In genomic region chr9:96056417-96057223, GRCm38 (mm10) we compare ENCODE assay signal across 18 mouse cellular contexts.
A peak's percentile ranks its signal among the peaks of the same experiment; 100 is the strongest.
DNase-seq lines count a peak whose midpoint lies in the region; ATAC-seq and TF ChIP-seq lines count a peak whose summit lies in the region.
"Had no signal": no experiment of that assay in that cellular context is flagged by ENCODE, and none has a peak within 500 bp of the region (broad histone marks: within the 10 kb centered on the region; RNA-seq: fewer than 3 reads in every experiment).

No protein-coding gene starts in this region.

- H3K4me2 ChIP-seq in embryonic facial prominence, embryonic 14.5 days (ENCODE audit: low read depth, low read length), result no peak overlapping the region
- H3K4me2 ChIP-seq: embryonic facial prominence, embryonic 15.5 days; forebrain, embryonic 15.5 days; liver, embryonic 12.5 days; midbrain, embryonic 13.5 days had no signal

- H3K4me1 ChIP-seq in embryonic facial prominence, embryonic 14.5 days (ENCODE audit: control insufficient read depth, insufficient read depth, low read length), result no peaks in the 10 kb centered on the region
- no peaks in the 10 kb centered on the region for H3K4me1 ChIP-seq in embryonic facial prominence, embryonic 10.5 days
- H3K4me1 ChIP-seq in G1E (ENCODE audit: insufficient read depth, low read depth, low read length), result no peaks in the 10 kb centered on the region
- no peaks in the 10 kb centered on the region; the same call in 1 of the 2 replicates for H3K4me1 ChIP-seq in embryonic fibroblast, embryonic 13.5 days (ENCODE audit: control insufficient read depth, insufficient read depth, low read length)
- H3K4me1 ChIP-seq: embryonic facial prominence, embryonic 15.5 days; forebrain, embryonic 15.5 days; liver, embryonic 12.5 days; midbrain, embryonic 13.5 days had no signal

- no peak for TF ChIP-seq POLR2A in embryonic fibroblast, embryonic 13.5 days (IDR thresholded peaks at IDR 0.05; ENCODE audit: low read depth, low read length)

- intact Hi-C loops in left cerebral cortex, postnatal 4 days (cut with DNase I), result no loop called here

- peak; percentile 23 for DNase-seq in embryonic facial prominence, embryonic 14.5 days (ENCODE audit: low spot score)
- no peak for DNase-seq in embryonic facial prominence, embryonic 10.5 days (ENCODE audit: low spot score)
- peak; percentile 12 for DNase-seq in G1E (ENCODE audit: low spot score)
- peak; percentile 36 to 53 for DNase-seq in kidney, postnatal 4 days
- no peak for DNase-seq in urinary bladder, adult 18-20 months (ENCODE audit: low spot score in 2 of 2)
- no peak for DNase-seq in left cerebral cortex, postnatal 4 days
- DNase-seq in ovary, postnatal 10 days (ENCODE audit: low spot score), result no peak
- DNase-seq: adrenal gland, adult 8-10 months; cerebellum, postnatal 10 days; gastrocnemius, adult 2 months; heart, postnatal 14 days; layer of hippocampus, adult 9-11 months; thymus, postnatal 25 days had no signal

- no peak overlapping the region for H3K4me3 ChIP-seq in embryonic facial prominence, embryonic 14.5 days (ENCODE audit: low read depth, low read length)
- no peak overlapping the region for H3K4me3 ChIP-seq in embryonic facial prominence, embryonic 10.5 days
- H3K4me3 ChIP-seq in G1E (ENCODE audit: low read depth, low read length), result no peak overlapping the region
- no peak overlapping the region for H3K4me3 ChIP-seq in embryonic fibroblast, embryonic 13.5 days (ENCODE audit: insufficient read depth, low read length)
- H3K4me3 ChIP-seq: embryonic facial prominence, embryonic 15.5 days; forebrain, embryonic 15.5 days; gastrocnemius, adult 2 months; liver, embryonic 12.5 days; midbrain, embryonic 13.5 days had no signal

- no peak overlapping the region for H3K9ac ChIP-seq in embryonic facial prominence, embryonic 14.5 days (ENCODE audit: low read depth, low read length)
- H3K9ac ChIP-seq: embryonic facial prominence, embryonic 15.5 days; forebrain, embryonic 15.5 days; liver, embryonic 12.5 days; midbrain, embryonic 13.5 days had no signal

- ATAC-seq in embryonic facial prominence, embryonic 14.5 days (ENCODE audit: low read depth), result no peak
- ATAC-seq in G1E (ENCODE audit: extremely low read depth, insufficient number of reproducible peaks, low FRiP score, poor library complexity, severe bottlenecking), result no peak
- ATAC-seq: forebrain, embryonic 15.5 days; liver, embryonic 12.5 days; midbrain, embryonic 13.5 days had no signal

- H3K9me3 ChIP-seq in embryonic facial prominence, embryonic 14.5 days (ENCODE audit: control insufficient read depth, low read length), result peaks cover 6% of the 10 kb centered on the region; the same call in 1 of the 2 replicates
- H3K9me3 ChIP-seq in embryonic facial prominence, embryonic 10.5 days, result peaks cover 4% of the 10 kb centered on the region; the same call in 1 of the 2 replicates
- no peaks in the 10 kb centered on the region for H3K9me3 ChIP-seq in G1E (replicated peaks)
- H3K9me3 ChIP-seq: embryonic facial prominence, embryonic 15.5 days; forebrain, embryonic 15.5 days; liver, embryonic 12.5 days; midbrain, embryonic 13.5 days had no signal

- peaks cover 64% of the 10 kb centered on the region for H3K36me3 ChIP-seq in embryonic facial prominence, embryonic 14.5 days (ENCODE audit: control insufficient read depth, insufficient read depth, low read length)
- H3K36me3 ChIP-seq in embryonic facial prominence, embryonic 10.5 days (replicated peaks), result peaks cover 73% of the 10 kb centered on the region
- H3K36me3 ChIP-seq in G1E (replicated peaks), result peaks cover 58% of the 10 kb centered on the region

- no peak for TF ChIP-seq CTCF in G1E (IDR thresholded peaks at IDR 0.05; ENCODE audit: low read depth, low read length)
- no peak for TF ChIP-seq CTCF in embryonic fibroblast, embryonic 13.5 days (IDR thresholded peaks at IDR 0.05; ENCODE audit: borderline replicate concordance, insufficient read depth, low read length)

- no peaks in the 10 kb centered on the region for H3K27me3 ChIP-seq in embryonic facial prominence, embryonic 14.5 days (replicated peaks; ENCODE audit: control insufficient read depth, insufficient read depth, low read length)
- no peaks in the 10 kb centered on the region for H3K27me3 ChIP-seq in embryonic facial prominence, embryonic 10.5 days (replicated peaks; ENCODE audit: low read depth, poor library complexity, severe bottlenecking)
- H3K27me3 ChIP-seq in G1E (ENCODE audit: insufficient read depth, low read length), result no peaks in the 10 kb centered on the region
- H3K27me3 ChIP-seq: embryonic facial prominence, embryonic 15.5 days; forebrain, embryonic 15.5 days; liver, embryonic 12.5 days; midbrain, embryonic 13.5 days had no signal

- H3K27ac ChIP-seq in embryonic facial prominence, embryonic 14.5 days (replicated peaks; ENCODE audit: low read depth, low read length), result no peak overlapping the region
- no peak overlapping the region for H3K27ac ChIP-seq in embryonic facial prominence, embryonic 10.5 days (replicated peaks)
- peak overlapping the region; percentile 70 for H3K27ac ChIP-seq in embryonic fibroblast, embryonic 13.5 days (ENCODE audit: insufficient read depth, low read length)
- H3K27ac ChIP-seq: embryonic facial prominence, embryonic 15.5 days; forebrain, embryonic 15.5 days; gastrocnemius, adult 2 months; liver, embryonic 12.5 days; midbrain, embryonic 13.5 days had no signal

- WGBS in embryonic facial prominence, embryonic 14.5 days, result 72% methylated on average over 6 of the region's 6 CpGs
- WGBS in embryonic facial prominence, embryonic 10.5 days, result 91% methylated on average over 6 of the region's 6 CpGs

Comparison
In these comparisons a context has a peak if more than half of its experiments do, and no peak if none do; other contexts are left out.
1. DNase-seq: peak in embryonic facial prominence, embryonic 14.5 days (single experiment), G1E (single experiment) and kidney, postnatal 4 days (2 of 2); none in embryonic facial prominence, embryonic 10.5 days (single experiment), urinary bladder, adult 18-20 months (0 of 2), left cerebral cortex, postnatal 4 days (single experiment) and ovary, postnatal 10 days (single experiment).